Mouse (Mus musculus): ENCODE results near the gene Rgp1.
"Not testable (repeated sequence)": the region's sequence is repeated elsewhere in the genome, so short reads cannot be mapped to it uniquely, and the experiment has no call there.

Rgp1 gene

DNA sequence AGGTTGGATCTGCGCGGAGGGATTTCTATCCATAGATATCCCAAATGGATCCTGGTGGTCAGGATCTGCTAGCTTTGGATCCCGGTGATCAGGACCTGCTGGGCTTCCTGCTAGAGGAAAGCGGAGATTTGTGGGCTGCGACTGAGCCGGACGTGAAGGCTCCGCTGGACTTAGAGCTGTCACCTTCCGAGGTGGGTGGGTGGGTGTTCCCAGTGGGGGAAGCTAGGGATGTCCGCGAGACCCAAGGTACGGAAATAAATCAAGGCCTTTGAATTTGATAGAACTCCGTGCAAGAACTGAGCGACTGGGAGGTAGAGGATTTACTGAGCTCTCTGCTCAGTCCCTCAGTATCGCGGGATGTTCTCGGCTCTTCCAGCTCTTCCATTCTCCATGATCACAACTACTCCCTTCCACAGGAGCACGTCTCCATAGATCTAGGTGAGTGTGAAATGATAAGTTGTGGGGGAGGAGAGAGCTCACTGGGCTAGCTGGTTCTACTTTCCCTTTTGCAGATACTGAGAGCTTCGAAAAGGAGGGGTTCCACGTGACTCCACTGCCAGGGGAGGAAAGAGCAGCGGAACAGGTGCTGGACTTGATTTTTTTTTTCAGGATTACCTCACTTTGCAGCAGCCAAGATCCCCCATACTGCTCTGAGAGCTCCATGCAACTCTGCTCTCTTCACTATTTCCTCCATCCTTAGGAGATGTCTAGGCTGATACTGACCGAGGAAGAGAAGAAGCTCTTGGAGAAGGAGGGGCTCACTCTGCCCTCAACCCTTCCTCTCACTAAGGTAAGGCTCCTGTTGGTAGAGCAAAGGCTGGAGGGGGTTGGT lies 15.5 kb upstream of the Rgp1 start:
- DNase-seq, result no peak

- DNase-seq, result no peak
Measured at GRCm38 (mm10) chr4:43563601-43563875, 15.0 kb upstream of the Rgp1 start.

- no peak for DNase-seq
Measured at GRCm38 (mm10) chr4:43564231-43564630, 14.3 kb upstream of the Rgp1 start.

- no peak for DNase-seq
Measured at GRCm38 (mm10) chr4:43567140-43567539, 11.4 kb upstream of the Rgp1 start.

- no peak for DNase-seq
Measured at GRCm38 (mm10) chr4:43571395-43572045, 7.0 kb upstream of the Rgp1 start.

DNA sequence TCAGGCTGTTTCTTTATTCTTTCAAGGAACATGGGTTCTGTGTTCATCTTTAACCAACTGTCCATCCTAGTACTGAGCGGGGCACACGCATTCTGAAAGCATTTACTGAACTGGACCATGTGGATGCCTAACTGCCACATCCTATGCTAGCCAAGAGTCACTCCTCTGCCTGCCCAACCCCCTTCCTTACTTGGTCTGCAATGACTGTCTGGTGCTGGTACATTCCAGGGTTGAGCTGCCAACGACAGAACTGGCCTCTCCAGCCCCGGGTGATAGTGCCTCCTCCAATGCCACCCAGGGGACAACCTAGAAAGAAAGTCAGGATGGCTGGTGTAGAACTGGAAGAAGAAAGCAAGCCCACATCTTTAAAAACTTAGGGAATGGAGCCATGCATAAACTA lies 5.0 kb upstream of the Rgp1 start:
- no peak for DNase-seq

DNA sequence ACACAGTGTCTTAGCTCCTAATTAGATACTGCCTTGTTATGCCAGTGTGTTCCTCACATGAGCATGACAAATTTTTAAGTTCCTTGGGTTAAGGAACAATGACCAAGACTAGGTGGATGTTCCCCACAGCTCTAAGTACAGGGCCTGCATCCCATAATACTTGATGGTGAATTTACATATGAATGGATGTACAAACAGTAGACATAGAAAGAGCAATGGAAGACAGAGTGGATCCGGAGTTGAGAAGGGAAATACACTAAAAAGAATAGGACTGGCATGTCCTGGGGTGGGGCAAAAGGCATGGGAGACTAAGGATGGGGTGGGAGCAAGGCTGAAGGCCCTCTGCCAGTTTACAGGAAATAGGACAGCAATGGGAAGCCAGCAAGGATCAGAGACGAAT lies 3.2 kb upstream of the Rgp1 start:
- no peak for DNase-seq

GRCm38 (mm10) chr4:43577237-43577881 lies 1.2 kb upstream of the Rgp1 start:
- DNase-seq, result no peak

DNA sequence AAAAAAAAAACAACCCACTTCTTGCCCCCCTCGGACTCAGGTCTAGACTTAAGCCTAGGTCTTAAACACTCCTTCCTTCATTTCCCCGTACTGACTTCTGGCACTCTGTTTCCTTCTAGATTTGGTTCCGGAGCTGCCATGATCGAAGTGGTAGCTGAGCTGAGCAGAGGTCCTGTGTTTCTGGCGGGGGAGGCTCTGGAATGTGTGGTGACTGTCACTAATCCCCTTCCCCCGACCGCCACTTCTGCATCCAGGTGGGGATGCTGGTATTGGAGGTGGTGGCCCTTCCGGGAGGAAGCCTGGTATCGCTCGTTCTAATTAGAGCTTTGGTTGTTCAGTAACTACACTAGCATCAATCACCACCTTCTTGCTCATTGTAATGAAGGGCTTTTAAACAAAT lies 741 bp downstream of the Rgp1 start:
- DNase-seq, result no peak

DNA sequence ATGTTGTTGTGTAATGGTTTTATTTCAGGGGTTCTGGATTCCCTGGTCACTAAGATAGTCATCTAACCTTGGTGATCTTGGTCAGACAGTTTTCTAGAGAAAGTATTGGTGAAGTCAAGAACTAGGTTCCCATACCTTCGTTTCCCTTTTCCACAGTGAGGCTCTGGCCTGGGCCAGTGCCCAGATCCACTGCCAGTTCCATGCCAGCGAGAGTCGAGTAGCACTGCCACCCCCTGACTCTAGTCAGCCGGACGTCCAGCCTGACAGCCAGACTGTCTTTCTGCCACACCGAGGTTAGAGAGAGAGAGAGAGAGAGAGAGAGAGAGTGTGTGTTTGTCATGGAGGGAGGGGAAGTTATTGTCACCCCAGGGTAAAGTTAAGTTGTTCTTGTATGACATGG lies 1.2 kb downstream of the Rgp1 start:
- DNase-seq, result no peak

DNA sequence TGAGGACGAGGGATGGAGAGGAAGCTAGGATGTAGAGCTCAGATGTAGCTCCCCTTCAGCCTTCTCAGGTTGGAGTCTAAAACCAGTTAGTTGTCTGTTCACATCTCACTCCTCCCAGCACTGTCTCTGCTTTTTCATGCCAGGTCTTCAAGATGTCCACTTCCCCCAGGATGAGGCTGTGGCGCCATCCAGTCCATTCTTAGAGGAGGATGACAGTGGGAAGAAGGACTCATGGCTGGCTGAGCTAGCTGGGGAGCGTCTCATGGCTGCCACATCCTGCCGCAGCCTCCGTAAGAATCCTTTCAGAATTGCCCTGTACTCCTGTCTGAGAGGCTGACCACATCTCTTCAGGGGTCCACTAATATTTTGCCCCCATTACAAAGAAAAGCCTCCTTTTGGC lies 2.2 kb downstream of the Rgp1 start:
- no peak for DNase-seq

DNA sequence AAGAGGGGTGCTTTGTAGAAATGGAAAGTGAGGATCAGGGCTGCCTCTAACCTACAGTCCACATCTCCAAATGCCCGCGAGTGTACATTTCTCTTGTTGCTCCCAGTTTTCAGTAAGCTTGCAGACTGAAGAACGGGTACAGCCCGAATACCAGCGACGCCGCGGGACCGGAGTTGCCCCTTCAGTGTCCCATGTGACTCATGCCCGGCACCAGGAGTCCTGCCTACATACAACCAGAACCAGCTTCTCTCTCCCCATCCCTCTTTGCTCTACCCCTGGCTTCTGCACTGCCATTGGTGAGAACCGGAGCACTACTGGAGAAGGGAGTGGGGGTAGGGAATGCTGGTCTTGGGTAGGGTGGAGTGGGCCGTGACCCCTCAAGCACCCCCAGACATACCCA lies 2.9 kb downstream of the Rgp1 start:
- DNase-seq, result no peak

DNA sequence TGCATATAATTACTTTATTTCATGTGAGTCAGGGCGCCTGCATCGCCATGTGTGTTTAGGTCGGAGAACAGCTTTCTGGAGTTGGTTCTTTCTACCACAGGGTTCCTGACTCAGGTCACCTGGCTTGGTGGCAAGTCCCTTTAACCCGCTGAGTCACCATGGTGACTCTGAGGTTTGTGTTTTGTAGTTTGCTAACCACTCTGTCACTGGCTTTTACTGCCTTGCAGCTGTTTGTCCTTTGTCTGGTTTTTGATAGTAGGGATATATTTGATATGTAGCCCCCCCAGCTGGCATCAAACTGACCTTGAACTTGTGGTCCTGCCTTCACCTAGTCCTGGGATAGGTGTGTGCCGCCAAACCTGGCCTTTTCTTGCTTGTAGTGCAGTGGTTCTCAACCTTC lies 3.7 kb downstream of the Rgp1 start:
- DNase-seq, result no peak

DNA sequence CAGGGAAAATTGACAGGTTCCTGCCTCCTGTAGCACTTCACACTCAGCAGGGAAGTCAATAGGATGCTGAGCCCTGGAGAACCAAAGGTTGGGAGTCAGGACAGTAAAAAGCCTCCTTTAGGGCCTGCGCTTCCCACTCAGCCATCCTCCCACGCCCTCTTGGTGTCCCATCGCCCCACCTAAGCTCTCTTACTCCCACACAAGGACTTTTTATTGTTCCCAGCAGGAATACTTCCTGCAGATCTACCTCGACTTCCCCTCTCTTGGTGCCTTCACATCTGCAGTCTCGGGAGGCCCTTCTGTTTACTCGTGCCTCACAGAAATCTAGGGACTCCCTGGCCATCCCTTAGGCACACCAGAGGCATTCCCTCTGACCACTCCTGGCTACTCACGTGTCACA lies 4.9 kb downstream of the Rgp1 start:
- DNase-seq, result no peak

GRCm38 (mm10) chr4:43584444-43585416 lies 6.2 kb downstream of the Rgp1 start, which contains the start of gene Msmp:
TSS of gene Msmp (minus strand) at chr4:43584494.
- DNase-seq, result no peak

DNA sequence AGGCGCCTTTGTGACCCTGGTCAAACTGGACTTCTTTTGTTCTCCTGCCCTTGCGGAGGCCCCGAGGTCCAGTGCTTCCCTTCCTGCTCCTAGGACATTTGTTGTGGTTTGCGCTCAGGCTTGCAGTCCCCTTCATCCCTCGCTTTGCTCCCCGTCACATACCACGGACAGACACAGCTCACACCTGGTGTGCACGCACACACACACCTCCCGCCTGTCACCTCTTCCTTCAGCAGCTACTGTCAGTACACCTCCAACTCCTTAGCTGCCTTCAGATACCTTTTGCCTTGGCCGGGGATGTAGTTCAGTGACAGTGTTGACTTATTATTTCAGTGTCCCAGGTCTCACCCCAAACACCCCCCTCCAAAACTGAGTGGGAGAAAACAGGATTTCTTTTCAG lies 7.2 kb downstream of the Rgp1 start:
- no peak for DNase-seq

DNA sequence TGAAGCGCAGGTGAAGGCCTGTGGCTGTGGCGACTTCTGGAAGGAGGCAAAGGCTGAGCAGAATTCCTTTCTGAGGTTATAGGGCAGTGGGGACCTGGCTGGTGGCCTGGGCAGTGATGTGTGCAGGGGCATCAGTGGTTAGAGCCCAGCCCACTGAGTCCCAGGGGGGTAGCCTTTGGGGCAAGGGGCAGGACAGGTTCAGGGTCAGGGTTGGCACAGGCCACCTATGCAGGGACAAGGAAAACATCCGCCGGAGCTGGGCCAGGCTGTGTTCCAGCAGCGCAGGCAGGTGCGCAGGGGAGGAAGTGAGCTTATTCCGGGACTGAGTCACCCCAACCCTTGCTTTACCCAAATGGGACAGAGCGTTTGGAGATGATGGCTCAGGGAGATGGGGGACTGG lies 7.9 kb downstream of the Rgp1 start:
- no peak for DNase-seq

DNA sequence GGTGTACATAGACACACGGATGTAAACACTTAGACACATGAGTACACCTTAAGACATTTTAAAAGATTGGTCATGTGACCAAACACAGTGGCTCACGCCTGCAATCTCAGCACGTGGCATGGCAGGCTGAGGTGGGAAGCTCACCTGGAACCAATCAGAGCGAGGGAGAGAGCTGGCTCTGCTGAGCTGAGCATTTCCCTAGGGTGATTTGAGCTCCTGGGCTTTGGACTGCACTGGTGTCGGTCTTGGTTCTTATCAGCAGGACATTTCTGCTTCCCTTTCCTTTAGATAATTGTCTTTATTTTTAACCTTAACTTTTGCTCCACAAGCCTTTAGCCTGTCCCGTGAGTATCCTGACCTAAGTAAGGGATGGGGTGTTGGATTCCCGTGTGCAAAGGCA lies 9.2 kb downstream of the Rgp1 start:
- no peak for DNase-seq

- DNase-seq, result no peak
Measured at GRCm38 (mm10) chr4:43591543-43591942, 13.0 kb downstream of the Rgp1 start.

- no peak for DNase-seq
Measured at GRCm38 (mm10) chr4:43591961-43592360, 13.4 kb downstream of the Rgp1 start.

GRCm38 (mm10) chr4:43593453-43593852 lies 14.9 kb downstream of the Rgp1 start:
- DNase-seq, result no peak

DNA sequence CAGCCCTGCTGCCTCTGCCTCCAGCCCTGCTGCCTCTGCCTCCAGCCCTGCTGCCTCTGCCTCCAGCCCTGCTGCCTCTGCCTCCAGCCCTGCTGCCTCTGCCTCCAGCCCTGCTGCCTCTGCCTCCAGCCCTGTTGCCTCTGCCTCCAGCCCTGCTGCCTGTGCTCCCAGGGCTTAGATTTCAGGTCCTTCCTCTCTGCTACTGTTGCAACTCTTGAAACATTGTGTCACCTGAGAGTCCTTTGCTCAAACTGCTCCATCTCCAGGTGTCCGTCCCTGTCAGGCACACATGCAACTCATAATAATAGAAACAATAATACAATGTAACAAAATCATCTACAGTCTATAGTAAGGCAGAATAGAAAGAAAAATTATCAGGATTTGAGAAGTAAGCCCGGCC lies 18.1 kb downstream of the Rgp1 start:
- not testable (repeated sequence) for DNase-seq

DNA sequence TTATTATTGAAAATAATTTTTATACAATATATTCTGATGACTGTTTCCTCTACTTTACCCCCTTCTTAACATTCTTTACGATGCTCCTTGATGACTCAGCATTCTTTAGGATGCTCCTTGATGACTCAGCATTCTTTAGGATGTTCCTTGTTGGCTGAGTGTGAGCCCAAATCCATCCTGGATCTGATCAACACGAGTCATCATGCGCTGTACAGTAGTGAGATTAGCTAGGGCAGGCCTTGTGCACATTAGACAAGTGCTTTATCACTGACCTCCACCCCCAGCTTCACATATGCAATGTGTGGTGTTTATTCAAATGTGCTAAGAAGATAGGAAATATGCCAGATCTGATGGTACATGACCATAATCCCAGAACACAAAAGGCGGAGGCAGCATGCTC lies 19.7 kb downstream of the Rgp1 start:
- DNase-seq, result no peak

Measured in cerebellum, adult 11 months (tissue).